In genomic region chr16:33880765-33881164, GRCm38 (mm10) we compare ENCODE assay signal across 16 mouse cellular contexts.
"Had no signal": no experiment of that assay in that cellular context is flagged by ENCODE, and none has a peak within 500 bp of the region (broad histone marks: within the 10 kb centered on the region; RNA-seq: fewer than 3 reads in every experiment).

No protein-coding gene starts in this region.

- H3K36me3 ChIP-seq: lung, embryonic 15.5 days; midbrain, embryonic 13.5 days; midbrain, embryonic 15.5 days; neural tube, embryonic 12.5 days had no signal

- H3K27me3 ChIP-seq: lung, embryonic 15.5 days; midbrain, embryonic 13.5 days; midbrain, embryonic 15.5 days; neural tube, embryonic 12.5 days had no signal

- H3K4me3 ChIP-seq: lung, embryonic 15.5 days; megakaryocyte, embryonic 14.5 days; midbrain, embryonic 13.5 days; midbrain, embryonic 15.5 days; neural tube, embryonic 12.5 days had no signal

- H3K9ac ChIP-seq: liver, embryonic 14.5 days; lung, embryonic 15.5 days; midbrain, embryonic 13.5 days; midbrain, embryonic 15.5 days; neural tube, embryonic 12.5 days had no signal

- H3K9me3 ChIP-seq: lung, embryonic 15.5 days; megakaryocyte, embryonic 14.5 days; midbrain, embryonic 13.5 days; midbrain, embryonic 15.5 days; neural tube, embryonic 12.5 days had no signal

- ATAC-seq: lung, postnatal 0 days; midbrain, embryonic 13.5 days; midbrain, embryonic 15.5 days had no signal

- DNase-seq: lung, adult 2 months; lung, postnatal 14 days; lung, postnatal 36 days; right cerebral cortex, postnatal 14 days; spleen, adult 18-20 months; thymus, adult 18-20 months; thymus, postnatal 14 days; thymus, postnatal 36 days had no signal

- H3K4me2 ChIP-seq: lung, embryonic 15.5 days; midbrain, embryonic 13.5 days; midbrain, embryonic 15.5 days; neural tube, embryonic 12.5 days had no signal

- H3K27ac ChIP-seq: liver, embryonic 14.5 days; lung, embryonic 15.5 days; macrophage; midbrain, embryonic 13.5 days; midbrain, embryonic 15.5 days; neural tube, embryonic 12.5 days had no signal
